Mouse (Mus musculus) hindbrain, embryonic 16.5 days (tissue): ENCODE measurements around the gene Elmsan1. TPM values are rescaled to one million over a fixed set of nuclear protein-coding genes. Genes with fewer than 3 reads are reported as not detected.

ENCODE experiments used
- ATAC-seq: fragments of 200-750 bp; cut with Nextera tagmentation; 2 replicates; pipeline ENCODE4 v1.8.0; 2017; ENCODE audit warnings: moderate TSS enrichment, moderate library complexity
- H3K27ac ChIP-seq: fragments of 300-500 bp; sonication (generic); 2 replicates; pipeline ENCODE4 v1.5.1; 2014; ENCODE audit warnings: low read depth, mild to moderate bottlenecking, control low read depth, low read length, moderate library complexity
- H3K27me3 ChIP-seq: fragments of 300-500 bp; sonication (generic); replicated peaks from 2 replicates; pipeline ENCODE4 v1.6.1; 2014; ENCODE audit warnings: low read length; ENCODE audit not compliant: control insufficient read depth, insufficient read depth
- H3K36me3 ChIP-seq: fragments of 300-500 bp; sonication (generic); 2 replicates; pipeline ENCODE4 v1.6.1; 2014; ENCODE audit warnings: mild to moderate bottlenecking, low read length, moderate library complexity, mixed read lengths; ENCODE audit not compliant: control insufficient read depth, insufficient read depth
- H3K4me1 ChIP-seq: fragments of 300-500 bp; sonication (generic); 2 replicates; pipeline ENCODE4 v1.6.1; 2014; ENCODE audit warnings: low read depth, low read length; ENCODE audit not compliant: control insufficient read depth, insufficient read depth
- H3K4me2 ChIP-seq: fragments of 300-500 bp; sonication (generic); 2 replicates; pipeline ENCODE4 v1.6.1; 2014; ENCODE audit warnings: mild to moderate bottlenecking, low read length, control low read depth, moderate library complexity
- H3K4me3 ChIP-seq: fragments of 300-500 bp; sonication (generic); 2 replicates; pipeline ENCODE4 v1.5.1; 2014; ENCODE audit warnings: mild to moderate bottlenecking, low read length, control low read depth, moderate library complexity
- H3K9ac ChIP-seq: fragments of 300-500 bp; sonication (generic); 2 replicates; pipeline ENCODE4 v1.6.1; 2014; ENCODE audit warnings: low read depth, mild to moderate bottlenecking, control low read depth, low read length, moderate library complexity
- H3K9me3 ChIP-seq: fragments of 300-500 bp; sonication (generic); 2 replicates; pipeline ENCODE4 v1.6.1; 2014; ENCODE audit warnings: mild to moderate bottlenecking, low read length, moderate library complexity; ENCODE audit not compliant: control insufficient read depth
- WGBS: fragments of 180-500 bp; shearing (Covaris S2); extraction: QIAGEN DNeasy Blood & Tissue Kit; methylation state at CpG from one replicate; pipeline ENCODE4 v1.1.7; 2014; 5-methylcytosine and 5-hydroxymethylcytosine counted together
- polyA plus RNA-seq: library from polyadenylated mRNA; unstranded; fragments of >200 nt; fragmentation: Nextera tagmentation; extraction: Ambion mirVana; gene quantifications from 2 replicates; pipeline ENCODE4 v1.2.1, GENCODE M21; 2015

The Elmsan1 gene
- polyA plus RNA-seq, 1 experiment from 2014 or later = 3.1 TPM

GRCm38 (mm10) chr12:84190151-84190820 is 28.4 kb downstream of the Elmsan1 start:
- WGBS = 48% methylated on average over 15 of the region's 15 CpGs
- ATAC-seq = no peak
- Histone ChIP-seq H3K9me3 (no peaks in the 10 kb centered on the region), H3K4me2 (peak overlapping the region; percentile 88), H3K4me1 (peaks cover 61% of the 10 kb centered on the region), H3K36me3 (no peaks in the 10 kb centered on the region), H3K27ac (no peak overlapping the region), H3K4me3 (no peak overlapping the region), H3K9ac (0 out of 2 replicates have a peak overlapping the region, but pooled peaks have one; percentile 10), H3K27me3 (no peaks in the 10 kb centered on the region)

GRCm38 (mm10) chr12:84188881-84189444 is 29.7 kb downstream of the Elmsan1 start:
- H3K27me3 ChIP-seq = no peaks in the 10 kb centered on the region
- H3K36me3 ChIP-seq = no peaks in the 10 kb centered on the region
- peak overlapping the region; percentile 11; the same call in 1 of the 2 replicates for H3K9ac ChIP-seq
- H3K9me3 ChIP-seq = no peaks in the 10 kb centered on the region
- H3K4me1 ChIP-seq = peaks cover 56% of the 10 kb centered on the region
- no peak overlapping the region for H3K4me3 ChIP-seq
- no peak overlapping the region for H3K27ac ChIP-seq
- H3K4me2 ChIP-seq = no peak overlapping the region
- WGBS = 75% methylated on average over 14 of the region's 14 CpGs
- no peak for ATAC-seq

GRCm38 (mm10) chr12:84187752-84188601 is 30.7 kb downstream of the Elmsan1 start:
- Histone ChIP-seq H3K36me3 (no peaks in the 10 kb centered on the region), H3K9me3 (no peaks in the 10 kb centered on the region), H3K27me3 (no peaks in the 10 kb centered on the region), H3K4me3 (no peak overlapping the region), H3K4me2 (no peak overlapping the region), H3K4me1 (peaks cover 56% of the 10 kb centered on the region), H3K9ac (no peak overlapping the region), H3K27ac (peak overlapping the region; percentile 1; the same call in 1 of the 2 replicates)
- no peak for ATAC-seq
- 62% methylated on average over 15 of the region's 15 CpGs for WGBS

DNA sequence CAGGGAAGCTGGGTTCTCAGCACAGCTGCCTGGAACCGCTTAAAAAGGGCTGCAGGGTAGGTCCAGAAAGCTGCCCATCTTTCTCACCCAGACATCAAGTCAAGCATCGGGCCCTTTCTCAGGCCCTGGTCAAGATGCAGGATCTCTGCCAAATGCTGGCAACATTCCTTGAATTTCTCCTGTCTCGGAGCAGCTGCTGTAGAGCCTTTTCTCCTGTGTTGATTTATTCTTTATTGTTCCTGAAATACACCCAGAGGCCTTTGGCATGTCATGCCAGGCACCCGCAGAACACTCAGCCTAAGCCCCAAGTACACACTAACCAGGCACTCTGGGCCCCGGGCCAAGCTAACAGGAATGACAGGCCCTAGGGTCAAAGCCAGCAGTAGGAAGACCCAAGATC is 31.7 kb downstream of the Elmsan1 start:
- peaks cover 49% of the 10 kb centered on the region for H3K4me1 ChIP-seq
- ATAC-seq = peak; percentile 69
- H3K27me3 ChIP-seq = no peaks in the 10 kb centered on the region
- WGBS = 49% methylated on average over 5 of the region's 5 CpGs
- H3K36me3 ChIP-seq = no peaks in the 10 kb centered on the region
- no peak overlapping the region for H3K4me3 ChIP-seq
- H3K9ac ChIP-seq = no peak overlapping the region
- peak overlapping the region; percentile 2; the same call in 1 of the 2 replicates for H3K27ac ChIP-seq
- no peaks in the 10 kb centered on the region for H3K9me3 ChIP-seq
- H3K4me2 ChIP-seq = no peak overlapping the region

DNA sequence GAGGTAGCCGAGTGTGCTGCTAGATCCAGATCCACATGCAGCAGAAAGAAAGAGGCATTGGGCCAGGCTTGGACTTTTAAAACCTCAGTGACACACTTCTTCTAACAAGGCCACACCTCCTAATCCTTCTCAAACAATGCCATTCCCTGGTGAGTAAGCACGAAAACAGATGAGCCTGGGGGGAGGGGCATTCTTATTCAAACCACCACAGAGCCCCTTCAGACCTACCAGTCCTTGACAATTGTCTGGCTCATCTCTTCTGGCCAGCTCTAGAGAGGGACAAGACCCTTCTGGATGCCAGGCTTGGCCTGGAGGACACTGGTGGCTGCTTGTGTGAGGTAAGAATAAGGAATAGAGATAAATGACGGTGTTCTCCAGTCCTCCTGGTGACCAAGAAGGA is 32.1 kb downstream of the Elmsan1 start:
- Histone ChIP-seq H3K27ac (peak overlapping the region; percentile 2; the same call in 1 of the 2 replicates), H3K9me3 (no peaks in the 10 kb centered on the region), H3K4me3 (no peak overlapping the region), H3K4me2 (no peak overlapping the region), H3K36me3 (no peaks in the 10 kb centered on the region), H3K9ac (no peak overlapping the region), H3K27me3 (no peaks in the 10 kb centered on the region), H3K4me1 (peaks cover 45% of the 10 kb centered on the region)
- 53% methylated on average over 3 of the region's 3 CpGs for WGBS
- ATAC-seq = no peak; the same call in 1 of the 2 replicates

- Histone ChIP-seq H3K36me3 (no peaks in the 10 kb centered on the region), H3K4me2 (no peak overlapping the region), H3K27me3 (no peaks in the 10 kb centered on the region), H3K4me3 (no peak overlapping the region), H3K4me1 (peaks cover 42% of the 10 kb centered on the region), H3K9ac (no peak overlapping the region), H3K9me3 (no peaks in the 10 kb centered on the region), H3K27ac (no peak overlapping the region)
- WGBS = 76% methylated on average over 6 of the region's 6 CpGs
- no peak for ATAC-seq
These were observed 33.1 kb downstream of the Elmsan1 start for GRCm38 (mm10) chr12:84185547-84185946.

DNA sequence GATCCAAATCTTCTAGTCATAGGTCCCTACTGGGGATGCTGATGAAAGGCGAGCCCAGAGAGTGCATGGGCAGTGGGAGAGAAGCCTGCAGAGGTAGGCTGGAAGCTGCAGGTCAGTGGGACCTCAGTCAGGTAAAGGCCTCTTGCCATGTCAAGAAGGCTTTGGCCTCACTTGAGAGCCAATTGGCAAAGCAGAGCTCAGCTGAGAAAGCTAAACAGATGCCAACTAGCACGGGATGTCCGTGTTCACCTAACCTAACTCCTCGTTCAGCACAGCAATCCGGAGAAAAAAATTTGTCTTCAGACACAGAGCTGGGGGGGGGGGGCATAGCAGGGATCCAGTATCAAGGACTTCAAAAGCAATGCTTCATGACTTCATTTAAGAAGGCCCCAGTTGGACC is 33.7 kb downstream of the Elmsan1 start:
- 80% methylated on average over 5 of the region's 5 CpGs for WGBS
- no peak overlapping the region for H3K9ac ChIP-seq
- ATAC-seq = no peak
- no peak overlapping the region for H3K27ac ChIP-seq
- no peaks in the 10 kb centered on the region for H3K9me3 ChIP-seq
- peaks cover 42% of the 10 kb centered on the region for H3K4me1 ChIP-seq
- H3K27me3 ChIP-seq = no peaks in the 10 kb centered on the region
- H3K36me3 ChIP-seq = no peaks in the 10 kb centered on the region
- H3K4me2 ChIP-seq = no peak overlapping the region
- no peak overlapping the region for H3K4me3 ChIP-seq

DNA sequence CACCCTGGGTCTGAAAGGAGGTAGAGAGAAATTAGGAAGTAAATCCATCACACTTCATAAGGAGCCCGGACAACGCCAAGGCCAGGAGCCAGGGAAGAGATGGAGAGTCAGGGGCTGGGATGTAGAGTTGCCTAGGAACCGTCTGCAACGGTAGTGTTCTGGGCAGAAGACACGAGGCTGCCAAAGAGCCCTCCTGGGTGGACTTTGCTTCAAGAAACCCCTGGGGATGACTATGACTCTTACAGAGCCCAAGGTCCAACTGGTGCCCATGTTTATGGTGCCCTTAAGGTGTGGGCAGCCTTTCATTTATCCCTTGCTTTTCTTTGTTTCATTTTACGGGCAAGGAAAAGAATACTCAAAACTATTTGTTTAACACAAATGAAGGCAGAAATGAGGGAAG is 36.7 kb downstream of the Elmsan1 start:
- no peak overlapping the region for H3K4me2 ChIP-seq
- peaks cover 28% of the 10 kb centered on the region for H3K4me1 ChIP-seq
- no peak overlapping the region for H3K4me3 ChIP-seq
- WGBS = 48% methylated on average over 6 of the region's 6 CpGs
- no peaks in the 10 kb centered on the region for H3K9me3 ChIP-seq
- no peak overlapping the region for H3K27ac ChIP-seq
- no peak overlapping the region for H3K9ac ChIP-seq
- H3K36me3 ChIP-seq = no peaks in the 10 kb centered on the region
- H3K27me3 ChIP-seq = no peaks in the 10 kb centered on the region
- 0 out of 2 replicates have a peak, but pooled peaks have one; percentile 7 for ATAC-seq
